Mouse (Mus musculus) embryonic fibroblast, embryonic 13.5 days (primary cell): Measurements from ENCODE around the gene Necap1.

Experiments
- CTCF ChIP-seq: IDR thresholded peaks from 2 replicates; pipeline ENCODE4 v1.5.1; 2011; ENCODE audit warnings: mild to moderate bottlenecking, control low read depth, low read length, moderate library complexity, borderline replicate concordance; ENCODE audit not compliant: insufficient read depth
- POLR2A ChIP-seq: IDR thresholded peaks from 2 replicates; pipeline ENCODE4 v1.6.1; 2011; ENCODE audit warnings: low read depth, mild to moderate bottlenecking, control low read depth, low read length, moderate library complexity

DNA sequence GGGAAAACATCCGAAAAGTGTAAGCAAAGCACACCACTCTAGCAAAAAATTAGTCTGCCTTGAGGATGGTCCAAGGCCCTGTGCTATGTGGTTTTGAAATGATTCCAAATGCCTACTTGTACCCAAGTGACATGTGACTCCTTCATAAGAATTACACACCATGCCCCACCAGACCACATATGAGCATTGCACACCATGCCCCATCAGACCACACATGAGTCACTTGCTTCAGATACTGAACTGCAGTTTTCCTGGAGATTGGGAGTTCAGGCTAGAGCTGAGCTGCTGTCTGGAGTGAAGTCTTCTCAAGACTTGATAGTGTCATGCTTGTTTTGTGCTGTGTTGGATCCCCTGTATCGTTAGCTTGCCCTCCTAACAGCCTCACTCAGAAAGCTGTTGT is 15.3 kb downstream of the Necap1 start:
- TF ChIP-seq CTCF (no peak), POLR2A (no peak)
